Mouse (Mus musculus): Measurements from ENCODE around the gene Gpr35. TPM values are rescaled to one million over a fixed set of nuclear protein-coding genes. Genes with fewer than 3 reads are reported as not detected.
A peak's percentile ranks its signal among the peaks of the same experiment; 100 is the strongest.

Gpr35 gene
- polyA plus RNA-seq, 1 experiment from 2014 or later, result 0.08 TPM

DNA sequence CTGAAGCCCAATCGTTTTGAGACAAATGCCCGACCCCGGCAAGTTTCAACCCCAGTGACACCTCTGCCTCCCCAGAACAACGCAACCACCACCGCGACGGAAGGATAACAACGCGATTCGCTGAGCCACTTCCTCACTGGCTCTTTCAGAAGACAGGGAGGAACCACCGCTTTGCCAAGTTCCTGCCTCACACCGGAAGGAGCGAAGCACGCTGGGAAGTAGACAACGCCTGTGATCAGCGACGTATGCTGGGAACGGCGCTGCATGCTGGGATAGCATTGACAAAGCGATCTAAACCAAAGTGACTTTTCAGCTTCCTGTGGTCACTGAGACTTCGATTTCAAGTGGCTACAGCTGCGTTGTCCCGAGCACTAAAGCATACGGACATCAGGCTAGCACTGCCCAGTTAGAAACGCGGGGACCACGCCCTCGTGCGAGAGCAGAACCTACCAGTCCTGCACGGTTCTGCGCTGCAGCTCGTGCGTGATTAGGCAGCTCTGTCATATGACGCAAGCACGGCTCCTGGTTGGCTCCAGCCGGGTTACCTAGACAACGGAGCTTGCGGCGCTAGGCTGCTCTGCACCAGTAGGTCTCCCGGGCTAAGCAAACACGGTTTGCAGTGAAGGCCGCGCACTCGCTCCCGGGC lies 16.4 kb upstream of the Gpr35 start, which contains the start of gene Capn10:
Gene Capn10 (plus strand): TSS at position 195 of the 646 bp plus-strand sequence.
- peak within 1 kb of the TSS; percentile 82 for H3K4me2 ChIP-seq
- peaks cover 20% of the 10 kb centered on the region for H3K4me1 ChIP-seq (replicated peaks)
- H3K36me3 ChIP-seq, result peaks cover 18% of the 10 kb centered on the region
- peak within 1 kb of the TSS; percentile 95 for H3K27ac ChIP-seq
- H3K9ac ChIP-seq (replicated peaks), result peak within 1 kb of the TSS; percentile 71
- peak within 1 kb of the TSS; percentile 78 for H3K4me3 ChIP-seq (replicated peaks)
- WGBS, result under 1% methylated on average over 45 of the region's 45 CpGs
- H3K9me3 ChIP-seq, result peaks cover 6% of the 10 kb centered on the region; the same call in 1 of the 2 replicates
- ATAC-seq (ENCODE audit: insufficient number of reproducible peaks, insufficient read depth, low FRiP score, low TSS enrichment, low read depth), result peak; percentile 100
- no peaks in the 10 kb centered on the region for H3K27me3 ChIP-seq

GRCm38 (mm10) chr1:92935054-92935962 lies 15.4 kb upstream of the Gpr35 start:
- H3K27ac ChIP-seq, result peak overlapping the region; percentile 95
- H3K9me3 ChIP-seq, result peaks cover 6% of the 10 kb centered on the region; the same call in 1 of the 2 replicates
- H3K9ac ChIP-seq (replicated peaks), result peak overlapping the region; percentile 71
- peak overlapping the region; percentile 82 for H3K4me2 ChIP-seq
- peaks cover 20% of the 10 kb centered on the region for H3K4me1 ChIP-seq (replicated peaks)
- H3K4me3 ChIP-seq (replicated peaks), result peak overlapping the region; percentile 78
- peaks cover 28% of the 10 kb centered on the region for H3K36me3 ChIP-seq
- WGBS, result 22% methylated on average over 10 of the region's 10 CpGs
- no peak for ATAC-seq (ENCODE audit: insufficient number of reproducible peaks, insufficient read depth, low FRiP score, low TSS enrichment, low read depth)
- no peaks in the 10 kb centered on the region for H3K27me3 ChIP-seq

- Histone ChIP-seq H3K9me3 (peaks cover 6% of the 10 kb centered on the region; the same call in 1 of the 2 replicates), H3K27me3 (no peaks in the 10 kb centered on the region), H3K27ac (no peak overlapping the region), H3K36me3 (peaks cover 33% of the 10 kb centered on the region), H3K4me3 (replicated peaks) (peak overlapping the region; percentile 78; the same call in 1 of the 2 replicates), H3K4me2 (peak overlapping the region; percentile 82), H3K9ac (replicated peaks) (no peak overlapping the region), H3K4me1 (replicated peaks) (peaks cover 20% of the 10 kb centered on the region)
- no peak for ATAC-seq (ENCODE audit: insufficient number of reproducible peaks, insufficient read depth, low FRiP score, low TSS enrichment, low read depth)
- 76% methylated on average over 2 of the region's 2 CpGs for WGBS
Measured at GRCm38 (mm10) chr1:92935977-92936376, 14.7 kb upstream of the Gpr35 start.

DNA sequence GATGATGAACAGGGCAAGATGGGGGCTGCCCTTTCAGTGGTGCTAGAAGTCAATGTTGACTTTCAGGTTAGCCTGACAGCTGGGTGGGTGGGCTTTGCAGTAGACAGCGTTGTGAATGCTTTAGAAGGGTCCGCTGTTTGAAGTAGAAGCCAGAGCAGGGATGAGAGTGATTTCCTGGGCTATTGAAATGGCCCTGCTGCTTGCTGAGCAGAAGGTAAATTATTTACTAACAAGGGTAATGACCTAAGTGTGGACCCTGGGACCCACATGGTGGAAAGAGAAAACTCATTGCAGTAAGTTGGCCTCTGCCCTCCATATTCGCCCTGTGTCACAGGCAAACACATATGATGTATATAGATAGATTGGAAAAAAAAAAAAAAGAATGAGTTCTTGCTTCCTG lies 14.2 kb upstream of the Gpr35 start:
- peaks cover 36% of the 10 kb centered on the region for H3K36me3 ChIP-seq
- no peak overlapping the region for H3K27ac ChIP-seq
- H3K4me1 ChIP-seq (replicated peaks), result peaks cover 20% of the 10 kb centered on the region
- no peak for ATAC-seq (ENCODE audit: insufficient number of reproducible peaks, insufficient read depth, low FRiP score, low TSS enrichment, low read depth)
- 89% methylated on average over 3 of the region's 3 CpGs for WGBS
- H3K9me3 ChIP-seq, result peaks cover 6% of the 10 kb centered on the region; the same call in 1 of the 2 replicates
- no peaks in the 10 kb centered on the region for H3K27me3 ChIP-seq
- H3K9ac ChIP-seq (replicated peaks), result no peak overlapping the region
- H3K4me3 ChIP-seq (replicated peaks), result no peak overlapping the region
- H3K4me2 ChIP-seq, result no peak overlapping the region

DNA sequence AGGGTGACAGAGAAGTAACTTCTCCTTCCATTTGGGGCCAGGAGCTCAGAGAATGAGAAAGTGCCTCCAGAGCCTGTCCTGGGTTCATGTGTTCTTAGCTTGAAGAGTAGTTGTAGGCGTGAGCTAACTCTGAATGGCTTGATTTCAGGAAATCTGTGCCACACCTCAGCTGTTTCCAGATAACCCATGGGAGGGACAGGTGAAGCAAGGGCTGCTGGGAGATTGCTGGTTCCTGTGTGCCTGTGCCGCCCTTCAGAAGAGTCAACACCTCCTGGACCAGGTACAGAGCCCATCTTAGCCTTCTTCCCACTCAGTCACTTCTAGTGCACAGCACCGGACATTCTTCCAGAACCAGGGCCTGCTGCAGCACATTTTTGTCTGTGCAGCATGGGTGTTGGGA lies 12.9 kb upstream of the Gpr35 start:
- peaks cover 49% of the 10 kb centered on the region for H3K36me3 ChIP-seq
- peaks cover 4% of the 10 kb centered on the region; the same call in 1 of the 2 replicates for H3K9me3 ChIP-seq
- WGBS, result 84% methylated on average over 3 of the region's 3 CpGs
- H3K27me3 ChIP-seq, result no peaks in the 10 kb centered on the region
- no peak overlapping the region for H3K4me3 ChIP-seq (replicated peaks)
- peaks cover 20% of the 10 kb centered on the region for H3K4me1 ChIP-seq (replicated peaks)
- no peak for ATAC-seq (ENCODE audit: insufficient number of reproducible peaks, insufficient read depth, low FRiP score, low TSS enrichment, low read depth)
- H3K27ac ChIP-seq, result no peak overlapping the region
- H3K9ac ChIP-seq (replicated peaks), result no peak overlapping the region
- H3K4me2 ChIP-seq, result no peak overlapping the region

GRCm38 (mm10) chr1:92939746-92940145 lies 10.9 kb upstream of the Gpr35 start:
- Histone ChIP-seq H3K9ac (replicated peaks) (no peak overlapping the region), H3K27me3 (no peaks in the 10 kb centered on the region), H3K36me3 (peaks cover 69% of the 10 kb centered on the region), H3K9me3 (no peaks in the 10 kb centered on the region), H3K27ac (no peak overlapping the region), H3K4me2 (no peak overlapping the region), H3K4me3 (replicated peaks) (no peak overlapping the region), H3K4me1 (replicated peaks) (peaks cover 14% of the 10 kb centered on the region)
- ATAC-seq (ENCODE audit: insufficient number of reproducible peaks, insufficient read depth, low FRiP score, low TSS enrichment, low read depth), result no peak
- WGBS, result 96% methylated on average over 4 of the region's 4 CpGs

DNA sequence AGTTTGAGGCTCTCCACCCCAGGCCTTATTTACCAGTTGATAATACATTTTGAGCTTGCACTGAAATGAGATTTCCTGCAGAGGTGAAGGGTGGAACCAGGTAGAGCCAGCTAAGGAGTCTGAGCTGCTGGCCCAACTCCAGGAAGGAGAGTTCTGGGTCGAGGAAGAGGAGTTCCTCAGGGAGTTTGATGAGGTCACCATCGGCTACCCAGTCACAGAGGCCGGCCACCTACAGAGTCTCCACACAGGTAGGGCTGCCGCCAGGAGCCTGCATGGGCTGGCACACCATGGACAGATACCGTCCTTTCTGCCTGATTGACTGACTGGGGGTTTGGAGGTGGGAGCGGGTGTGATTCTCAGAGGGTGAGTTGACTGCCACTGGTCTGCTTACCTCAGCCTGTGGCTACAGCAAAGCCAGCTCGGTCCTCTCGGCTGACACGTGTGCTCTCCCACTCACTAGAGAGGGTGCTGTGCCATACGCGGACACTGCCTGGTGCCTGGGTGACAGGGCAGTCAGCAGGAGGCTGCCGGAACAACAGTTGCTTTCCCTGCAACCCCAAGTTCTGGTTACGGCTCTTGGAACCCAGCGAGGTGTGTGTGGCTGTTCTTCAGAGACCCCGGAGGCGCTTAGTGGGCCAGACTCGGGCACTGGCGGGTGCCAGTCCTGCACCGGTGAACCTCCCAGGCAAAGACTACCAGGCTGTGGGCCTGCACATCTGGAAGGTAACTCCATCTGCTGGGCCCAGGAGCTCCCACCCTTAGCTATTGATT lies 7.3 kb upstream of the Gpr35 start:
- Histone ChIP-seq H3K27me3 (no peaks in the 10 kb centered on the region), H3K36me3 (peaks cover 96% of the 10 kb centered on the region), H3K4me3 (replicated peaks) (no peak overlapping the region), H3K4me1 (replicated peaks) (no peaks in the 10 kb centered on the region), H3K9me3 (no peaks in the 10 kb centered on the region), H3K27ac (no peak overlapping the region), H3K4me2 (no peak overlapping the region), H3K9ac (replicated peaks) (no peak overlapping the region)
- ATAC-seq (ENCODE audit: insufficient number of reproducible peaks, insufficient read depth, low FRiP score, low TSS enrichment, low read depth), result no peak
- 90% methylated on average over 19 of the region's 19 CpGs for WGBS

- no peaks in the 10 kb centered on the region for H3K9me3 ChIP-seq
- no peak overlapping the region for H3K4me3 ChIP-seq (replicated peaks)
- no peak overlapping the region for H3K9ac ChIP-seq (replicated peaks)
- H3K4me2 ChIP-seq, result no peak overlapping the region
- no peak for ATAC-seq (ENCODE audit: insufficient number of reproducible peaks, insufficient read depth, low FRiP score, low TSS enrichment, low read depth)
- no peaks in the 10 kb centered on the region for H3K4me1 ChIP-seq (replicated peaks)
- WGBS, result 97% methylated on average over 3 of the region's 3 CpGs
- no peak overlapping the region for H3K27ac ChIP-seq
- H3K36me3 ChIP-seq, result peaks cover 68% of the 10 kb centered on the region
- H3K27me3 ChIP-seq, result no peaks in the 10 kb centered on the region
Measured at GRCm38 (mm10) chr1:92947966-92948365, 2.7 kb upstream of the Gpr35 start.

GRCm38 (mm10) chr1:92949426-92949825 lies 1.2 kb upstream of the Gpr35 start:
- H3K4me2 ChIP-seq, result no peak overlapping the region
- no peaks in the 10 kb centered on the region for H3K9me3 ChIP-seq
- ATAC-seq (ENCODE audit: insufficient number of reproducible peaks, insufficient read depth, low FRiP score, low TSS enrichment, low read depth), result no peak
- H3K27ac ChIP-seq, result no peak overlapping the region
- no peak overlapping the region for H3K9ac ChIP-seq (replicated peaks)
- H3K4me1 ChIP-seq (replicated peaks), result no peaks in the 10 kb centered on the region
- H3K4me3 ChIP-seq (replicated peaks), result no peak overlapping the region
- WGBS, result 59% methylated on average over 6 of the region's 6 CpGs
- H3K27me3 ChIP-seq, result no peaks in the 10 kb centered on the region
- H3K36me3 ChIP-seq, result peaks cover 54% of the 10 kb centered on the region

GRCm38 (mm10) chr1:92953641-92954040 lies 3.0 kb downstream of the Gpr35 start:
- no peak for ATAC-seq (ENCODE audit: insufficient number of reproducible peaks, insufficient read depth, low FRiP score, low TSS enrichment, low read depth)
- Histone ChIP-seq H3K27me3 (no peaks in the 10 kb centered on the region), H3K9me3 (no peaks in the 10 kb centered on the region), H3K36me3 (peaks cover 12% of the 10 kb centered on the region; the same call in 1 of the 2 replicates), H3K9ac (replicated peaks) (no peak overlapping the region), H3K4me3 (replicated peaks) (no peak overlapping the region), H3K4me2 (no peak overlapping the region), H3K4me1 (replicated peaks) (no peaks in the 10 kb centered on the region), H3K27ac (no peak overlapping the region)
- WGBS, result 69% methylated on average over 2 of the region's 2 CpGs
